Mouse (Mus musculus) myocyte (in vitro differentiated cells): ENCODE data around the gene Gmeb1.

Source experiments
- CEBPB ChIP-seq: IDR thresholded peaks from 2 replicates; pipeline ENCODE4 v1.6.1; 2011; ENCODE audit warnings: mild to moderate bottlenecking, moderate library complexity; ENCODE audit not compliant: poor library complexity, insufficient read depth, severe bottlenecking
- E2F4 ChIP-seq: IDR thresholded peaks from one replicate; pipeline ENCODE4 v1.6.1; 2011; ENCODE audit warnings: mild to moderate bottlenecking, control low read depth, moderate library complexity; ENCODE audit not compliant: insufficient read depth
- MAX ChIP-seq: IDR thresholded peaks from one replicate; pipeline ENCODE4 v1.6.1; 2011; ENCODE audit warnings: low read depth, mild to moderate bottlenecking, control low read depth
- MYOD1 ChIP-seq, 3 experiments: IDR thresholded peaks; one replicate each; pipeline ENCODE4 v1.6.1; 2011; ENCODE audit warnings: control low read depth in 2 of 3, low read depth in 2 of 3, mild to moderate bottlenecking in 2 of 3, moderate library complexity in 1 of 3; ENCODE audit not compliant: insufficient read length in 2 of 3, control insufficient read depth in 1 of 3
- MYOG ChIP-seq, 3 experiments: IDR thresholded peaks; one replicate each; pipeline ENCODE4 v1.6.1; 2011; ENCODE audit warnings: control low read depth in 2 of 3, low read depth in 2 of 3, mild to moderate bottlenecking in 2 of 3; ENCODE audit not compliant: insufficient read length in 2 of 3, control insufficient read depth in 1 of 3, insufficient read depth in 1 of 3
- POLR2A ChIP-seq: IDR thresholded peaks from one replicate; pipeline ENCODE4 v1.6.1; 2011; ENCODE audit warnings: low read depth, mild to moderate bottlenecking, control low read depth, moderate library complexity; ENCODE audit not compliant: insufficient read length
- POLR2AphosphoS2 ChIP-seq: IDR thresholded peaks from one replicate; pipeline ENCODE4 v1.6.1; 2011; ENCODE audit warnings: low read depth, control low read depth; ENCODE audit not compliant: insufficient read length
- SRF ChIP-seq: IDR thresholded peaks from one replicate; pipeline ENCODE4 v1.6.1; 2011; ENCODE audit warnings: low read depth; ENCODE audit not compliant: control insufficient read depth, insufficient read length
- TCF12 ChIP-seq: IDR thresholded peaks from one replicate; pipeline ENCODE4 v1.6.1; 2011; ENCODE audit warnings: mild to moderate bottlenecking, control low read depth; ENCODE audit not compliant: poor library complexity, insufficient read depth, severe bottlenecking
- TCF3 ChIP-seq: IDR thresholded peaks from one replicate; pipeline ENCODE4 v1.6.1; 2011; ENCODE audit warnings: low read depth, control low read depth; ENCODE audit not compliant: insufficient read length
- USF1 ChIP-seq: IDR thresholded peaks from one replicate; pipeline ENCODE4 v1.6.1; 2011; ENCODE audit warnings: low read depth, mild to moderate bottlenecking, control low read depth, moderate library complexity

GRCm38 (mm10) chr4:132266835-132267349 is 5.5 kb upstream of the Gmeb1 start:
- TF ChIP-seq POLR2A (no peak), TCF12 (no peak), MYOD1 (IDR thresholded peaks at IDR 0.05; ENCODE audit: control insufficient read depth in 1 of 3, insufficient read length in 2 of 3, low read depth in 2 of 3) (no peak), USF1 (no peak), SRF (no peak), CEBPB (no peak), MYOG (IDR thresholded peaks at IDR 0.05; ENCODE audit: control insufficient read depth in 1 of 3, insufficient read depth in 1 of 3, insufficient read length in 2 of 3, low read depth in 2 of 3) (no peak), POLR2AphosphoS2 (no peak), E2F4 (no peak), MAX (no peak), TCF3 (no peak)
